Mouse (Mus musculus) thymus, postnatal 36 days (tissue): ENCODE data around the gene Mad1l1.

Experiments used
- DNase-seq, 2 experiments: peaks; one replicate each; pipeline ENCODE4 v3.0.0; 2022; ENCODE audit warnings: mixed read lengths in 2 of 2

The Mad1l1 gene

DNA sequence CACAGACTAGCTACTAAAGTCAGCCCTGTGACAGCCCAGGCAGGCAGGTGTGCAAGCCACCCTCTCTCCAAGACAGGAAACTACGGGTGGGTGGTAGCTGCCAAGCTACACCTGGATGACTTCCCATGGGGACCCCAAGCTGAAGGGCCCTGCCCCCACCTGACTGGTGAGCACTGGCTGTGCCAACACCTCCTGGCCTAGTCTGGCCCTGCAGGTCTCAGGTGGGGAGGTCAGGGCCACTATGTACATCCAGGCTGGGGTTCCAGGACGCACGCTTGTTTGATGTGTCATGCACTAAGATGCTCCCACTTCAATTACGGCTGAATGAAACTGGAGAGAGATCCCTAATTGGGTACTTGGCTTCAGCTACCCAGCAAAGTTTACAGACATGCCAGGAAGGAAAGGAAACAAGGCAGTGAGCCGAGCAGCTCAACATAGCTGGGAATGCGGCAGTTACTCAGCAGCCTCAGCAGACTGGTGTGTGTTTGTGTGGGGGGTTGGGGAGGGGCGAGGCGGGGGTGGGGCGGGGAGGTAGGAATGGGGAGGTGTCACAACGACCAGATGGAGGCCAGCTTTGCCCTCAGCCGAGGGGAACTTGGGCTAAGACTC lies 239.0 kb downstream of the Mad1l1 start:
- peak in 1 of 2 experiments; percentile 16 for DNase-seq

DNA sequence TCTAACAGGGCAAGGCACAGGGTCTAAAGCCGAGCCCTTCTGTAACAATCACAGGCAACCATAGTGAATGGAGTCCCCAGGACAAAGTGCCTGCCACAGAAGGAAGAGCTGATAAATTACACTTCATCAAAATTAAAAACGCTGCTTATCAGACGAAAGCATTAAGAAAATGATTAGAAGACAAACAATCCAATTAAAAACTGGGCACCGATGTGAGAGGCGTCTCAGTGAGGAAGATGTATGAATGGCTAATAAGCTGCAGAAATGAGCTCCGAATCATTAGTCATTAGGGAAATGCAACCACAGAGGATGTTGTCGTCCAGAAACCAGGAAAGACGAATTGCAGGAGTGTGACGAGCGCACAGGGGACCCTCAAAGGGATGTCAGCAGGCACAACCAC lies 240.3 kb downstream of the Mad1l1 start:
- DNase-seq, result no peak

DNA sequence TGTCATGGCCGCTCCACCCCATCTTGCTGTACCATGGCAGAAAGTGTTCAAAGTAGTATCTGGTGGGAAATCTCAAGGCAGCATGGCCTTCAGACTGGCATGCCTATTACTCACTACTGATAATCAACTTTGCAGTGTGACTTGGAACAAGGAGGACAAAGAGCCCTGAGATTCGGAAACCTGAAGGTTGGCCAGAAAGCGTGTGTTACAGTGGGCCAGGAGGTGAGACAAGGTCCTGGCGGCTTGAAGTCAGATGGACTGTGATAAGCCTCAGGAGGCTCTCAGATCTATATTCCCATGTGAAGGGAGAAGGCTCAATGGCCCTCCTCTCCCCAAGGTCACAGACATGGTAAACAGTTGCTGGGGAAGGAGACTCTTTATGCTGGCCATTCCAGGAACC lies 241.8 kb downstream of the Mad1l1 start:
- no peak for DNase-seq

DNA sequence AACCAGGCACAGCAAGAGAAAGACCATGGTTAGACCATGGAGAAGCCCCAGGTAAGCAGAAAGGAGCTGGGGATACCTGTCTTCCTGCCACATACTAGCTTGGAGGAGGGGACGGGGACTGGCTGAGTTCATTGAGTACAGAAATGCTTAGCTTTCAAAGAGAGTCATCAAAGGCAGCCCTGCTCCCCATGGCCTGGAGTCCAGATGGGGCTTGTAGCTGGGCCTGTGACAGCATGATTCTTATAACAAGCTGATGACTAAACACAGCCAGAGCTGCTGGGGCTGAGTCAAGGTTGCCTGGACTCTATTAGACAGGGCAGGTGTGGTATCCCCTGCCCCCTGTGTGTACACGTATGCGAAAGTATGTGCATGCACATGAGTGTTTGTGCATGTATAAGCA lies 242.9 kb downstream of the Mad1l1 start:
- no peak for DNase-seq

DNA sequence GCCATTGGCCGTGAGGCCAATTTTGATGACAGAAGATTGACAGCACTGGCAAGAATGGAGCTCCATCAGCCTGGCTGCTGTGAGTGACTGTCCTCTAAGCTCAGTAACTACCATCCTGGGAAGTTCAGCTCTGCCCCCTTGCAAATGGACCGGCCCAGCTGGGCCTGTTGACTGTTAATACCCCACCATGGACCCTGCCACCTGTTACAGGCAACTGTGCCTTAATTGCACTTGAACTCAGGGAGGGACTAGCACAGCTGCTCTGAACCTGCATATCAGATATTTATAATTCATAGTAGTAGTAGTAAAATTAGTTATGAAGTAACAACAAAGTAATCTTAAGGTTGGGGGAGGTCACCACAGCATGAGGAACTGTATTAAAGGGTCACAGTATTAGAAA lies 244.9 kb downstream of the Mad1l1 start:
- no peak for DNase-seq

DNA sequence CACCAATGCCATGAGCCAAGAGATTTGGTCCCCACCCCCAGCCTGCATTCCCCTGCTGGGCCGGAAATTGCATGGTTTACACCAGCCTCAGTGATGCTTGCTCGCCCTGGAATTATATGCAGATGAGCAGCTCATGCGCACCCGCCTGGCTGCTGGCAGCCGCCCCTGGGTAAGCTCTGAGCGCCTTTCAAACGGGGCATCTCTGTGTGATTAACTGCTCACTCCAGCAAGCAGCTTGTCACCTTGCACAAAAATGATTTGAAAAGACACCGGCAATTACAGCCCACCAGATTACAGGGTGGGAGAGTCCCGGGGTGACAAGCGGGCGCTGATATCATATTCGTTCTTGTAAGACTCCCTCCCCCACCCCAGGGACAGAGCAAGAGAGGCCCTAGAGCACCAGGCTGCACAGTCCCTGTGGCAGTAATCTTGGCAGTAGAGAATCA lies 247.7 kb downstream of the Mad1l1 start:
- DNase-seq, result no peak

DNA sequence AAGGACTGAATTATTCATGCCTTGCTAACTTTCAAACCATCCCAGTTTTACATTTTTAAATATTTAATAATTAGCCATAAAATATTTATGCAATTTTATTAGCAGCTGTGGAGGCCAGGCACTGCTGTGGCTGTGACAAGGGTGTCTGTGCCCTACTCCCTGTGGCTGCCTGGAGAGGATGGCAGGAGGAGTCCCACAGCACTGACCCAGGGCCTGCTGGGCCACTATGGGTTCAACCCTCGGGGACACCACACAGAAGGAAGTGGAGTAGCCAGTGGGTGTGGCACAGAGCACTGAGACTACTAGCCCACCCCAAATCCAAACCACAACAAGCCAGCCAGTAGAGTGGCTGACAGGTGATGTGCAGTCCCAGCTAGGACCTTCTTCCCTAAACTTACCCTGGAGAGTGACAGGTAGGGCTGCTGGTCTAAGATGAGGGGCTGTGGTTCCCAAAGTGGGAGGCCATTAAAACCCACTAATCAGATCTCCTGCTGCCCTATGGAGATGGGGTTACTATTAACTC lies 248.1 kb downstream of the Mad1l1 start:
- no peak for DNase-seq

DNA sequence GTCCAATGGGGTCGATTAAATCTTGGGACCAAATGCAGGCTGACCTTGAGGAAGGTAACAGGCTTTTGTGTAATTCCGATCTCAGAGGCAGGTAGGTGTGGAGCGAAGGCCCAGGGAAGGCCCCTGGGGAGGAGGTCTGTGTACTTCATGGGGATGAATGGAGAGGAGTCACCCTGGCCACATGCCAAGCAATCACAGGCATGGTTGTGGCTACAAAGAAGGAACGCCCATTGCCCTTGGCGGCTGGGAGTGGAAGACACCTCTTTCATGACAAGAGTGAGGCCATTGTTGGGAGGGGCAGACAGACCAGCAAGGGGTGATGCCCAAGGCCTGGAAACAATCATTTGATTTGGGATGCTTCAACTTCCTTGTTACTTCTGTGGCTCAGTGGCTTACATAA lies 252.8 kb downstream of the Mad1l1 start:
- no peak for DNase-seq

DNA sequence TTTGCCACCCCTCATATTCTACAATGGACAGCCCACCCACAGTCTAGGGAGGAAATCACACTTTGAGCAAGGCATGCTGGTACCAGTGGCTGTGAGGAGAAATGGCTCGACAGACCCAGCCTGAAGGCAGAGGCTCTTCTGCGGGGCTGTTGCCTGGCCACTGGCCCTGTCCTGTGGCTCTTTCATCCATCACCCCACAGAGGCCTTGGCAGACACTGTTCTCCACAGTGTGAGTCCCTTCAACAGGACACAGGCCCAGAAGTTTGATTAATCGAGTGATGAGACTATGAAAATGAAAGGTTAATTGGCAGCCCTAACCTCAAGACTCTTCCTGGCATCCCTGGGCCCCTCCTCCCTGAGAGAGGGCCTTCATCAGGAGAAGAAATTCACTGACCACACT lies 253.3 kb downstream of the Mad1l1 start:
- DNase-seq, result no peak

DNA sequence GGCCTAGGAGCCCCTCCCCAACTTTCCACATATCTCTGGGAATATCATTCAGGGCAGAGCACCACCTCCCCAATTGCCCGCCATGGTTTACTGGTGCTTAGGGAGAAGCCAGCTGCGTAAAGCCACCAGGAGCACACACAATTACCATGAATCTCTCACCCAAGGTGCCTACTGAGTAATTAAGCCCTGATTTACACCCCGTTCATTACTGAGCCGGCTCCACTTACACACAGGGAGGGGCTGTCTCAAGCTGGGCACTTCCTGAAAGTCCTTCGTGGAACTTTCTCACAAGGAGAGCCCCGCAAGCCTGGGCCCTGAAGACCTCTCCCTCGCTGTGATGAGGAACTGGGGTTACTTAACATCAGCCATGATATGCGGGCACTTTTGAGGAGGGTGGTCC lies 254.6 kb downstream of the Mad1l1 start:
- no peak for DNase-seq

DNA sequence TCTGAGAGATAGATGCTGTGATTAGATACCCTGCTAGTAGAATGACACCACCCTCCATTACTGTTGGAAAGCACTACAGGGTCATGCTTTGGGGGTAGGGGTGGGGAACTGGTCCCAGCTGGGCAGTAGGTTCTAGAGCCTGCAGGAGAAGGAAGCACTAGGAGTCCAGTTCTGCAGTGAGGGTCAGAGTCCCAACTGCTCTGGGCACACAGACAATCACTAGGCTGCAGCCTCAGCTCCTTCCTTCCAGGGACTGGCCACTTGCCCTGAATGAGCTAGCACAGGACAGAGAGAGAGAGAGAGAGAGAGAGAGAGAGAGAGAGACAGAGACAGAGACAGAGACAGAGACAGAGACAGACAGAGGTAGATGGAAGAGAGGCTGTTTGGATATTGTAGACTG lies 255.1 kb downstream of the Mad1l1 start:
- DNase-seq, result no peak

DNA sequence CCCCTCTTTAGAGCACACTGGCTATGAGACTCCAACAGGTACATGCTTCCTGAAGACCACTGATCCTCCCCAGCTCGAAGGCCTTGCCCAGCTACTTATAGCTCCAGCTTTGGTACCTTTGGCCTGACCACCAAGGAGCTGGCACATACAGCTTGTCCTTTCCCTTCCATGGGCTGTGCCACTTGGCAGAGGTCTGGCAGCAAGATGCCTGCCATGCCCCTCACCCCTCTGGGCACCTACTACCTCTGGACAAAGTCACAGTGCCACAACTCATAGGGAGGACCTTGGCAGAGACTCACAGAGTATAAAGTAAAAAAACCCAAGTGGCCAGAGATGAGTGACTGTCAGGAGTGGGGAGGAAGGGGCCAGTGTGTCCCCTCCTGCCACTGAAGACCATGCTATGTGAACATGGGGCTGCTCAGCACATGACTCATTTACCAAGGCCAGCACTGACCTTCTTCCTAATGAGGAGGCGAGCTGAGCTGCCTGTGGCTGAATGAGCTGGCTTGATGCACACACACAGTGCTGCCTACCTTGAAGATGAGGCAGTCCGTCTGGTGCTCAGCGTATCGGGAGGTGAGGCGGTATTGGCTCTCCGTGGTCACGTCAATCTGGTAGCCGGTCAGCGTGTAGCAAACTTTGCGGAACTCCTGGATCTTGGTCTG lies 255.9 kb downstream of the Mad1l1 start:
- DNase-seq, result no peak

DNA sequence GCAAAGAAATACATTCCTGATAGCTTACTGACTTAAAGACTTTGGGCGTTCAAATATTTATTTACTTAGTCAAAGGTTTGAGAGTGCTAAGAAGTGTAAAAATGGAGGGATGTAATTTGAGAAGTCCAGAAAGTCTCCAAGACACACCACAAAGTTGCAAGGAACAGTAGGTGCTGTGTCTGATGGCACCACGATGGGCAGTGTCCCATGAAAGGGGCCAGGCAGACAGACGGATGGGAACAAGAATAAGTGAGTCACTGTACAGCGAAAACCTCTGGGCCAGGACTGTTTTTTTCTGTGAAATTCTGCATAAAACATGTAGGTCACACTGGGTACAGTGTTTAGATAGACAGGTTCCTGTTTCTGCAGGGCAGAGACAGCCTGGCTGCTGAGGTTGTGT lies 256.8 kb downstream of the Mad1l1 start:
- DNase-seq, result no peak

DNA sequence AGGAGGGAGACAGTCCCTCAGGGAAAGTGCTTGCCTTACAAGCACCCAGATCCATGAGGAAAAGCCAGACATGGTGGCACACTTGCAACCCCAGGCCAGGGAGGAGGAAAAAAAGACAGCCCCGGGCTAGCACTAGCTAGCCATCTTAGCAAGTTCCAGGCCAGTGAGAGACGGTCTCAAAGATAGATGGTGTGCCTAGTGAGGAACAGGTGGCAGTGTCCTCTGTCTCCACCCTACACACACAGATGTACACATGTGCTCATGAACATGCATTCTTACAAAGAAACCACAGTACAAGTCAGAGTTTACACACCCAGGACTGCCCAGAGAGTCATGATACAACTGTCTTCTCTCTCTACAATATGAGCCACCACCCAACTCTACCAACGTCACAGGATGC lies 258.5 kb downstream of the Mad1l1 start:
- no peak for DNase-seq

DNA sequence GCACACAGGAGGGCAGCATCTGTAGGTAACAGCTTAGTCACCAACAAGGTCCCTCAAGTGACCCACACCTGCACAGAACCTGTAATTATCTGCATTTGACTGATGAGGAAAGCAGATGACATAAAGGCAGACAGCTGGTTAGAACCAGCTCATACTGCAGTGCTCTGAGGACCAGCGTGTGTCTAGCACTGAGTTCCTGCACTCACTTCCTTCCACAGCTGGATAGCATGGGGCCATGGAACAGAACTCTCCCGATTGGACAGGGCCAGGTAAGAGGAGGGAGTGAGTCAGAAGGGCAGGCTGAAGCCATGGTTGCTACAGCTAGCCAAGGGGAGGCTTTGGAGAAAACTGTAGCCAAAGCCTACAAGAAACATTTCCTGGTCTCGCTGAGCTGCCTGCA lies 259.0 kb downstream of the Mad1l1 start:
- DNase-seq, result no peak

DNA sequence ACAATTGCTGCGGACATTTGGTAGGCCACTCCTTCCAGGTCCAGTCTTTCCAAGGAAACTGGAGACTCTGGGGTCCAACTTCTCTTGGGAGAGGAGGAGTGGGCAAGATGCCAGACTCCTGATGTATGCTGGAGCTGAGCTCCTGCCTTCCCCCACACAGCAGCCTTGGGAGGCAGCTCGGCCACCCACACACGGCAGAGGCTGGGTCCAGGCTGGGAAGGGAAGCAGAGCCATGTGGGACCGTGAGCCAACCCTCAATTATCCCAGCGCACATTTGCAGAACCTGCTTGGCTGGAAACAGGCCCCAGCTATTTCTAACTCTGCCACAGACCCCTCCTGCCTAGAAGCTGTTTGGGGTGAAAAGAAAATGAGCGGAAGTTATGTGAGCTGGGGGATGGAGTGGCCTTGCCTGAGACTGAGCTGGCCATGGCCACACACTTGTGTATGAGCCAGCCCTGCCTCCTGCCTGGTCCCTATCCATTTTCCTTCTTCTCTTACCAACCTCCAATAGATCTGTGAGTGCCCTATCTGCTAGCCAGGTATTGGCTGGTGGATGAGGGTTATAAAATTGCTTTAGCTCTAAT lies 260.0 kb downstream of the Mad1l1 start:
- no peak for DNase-seq

DNA sequence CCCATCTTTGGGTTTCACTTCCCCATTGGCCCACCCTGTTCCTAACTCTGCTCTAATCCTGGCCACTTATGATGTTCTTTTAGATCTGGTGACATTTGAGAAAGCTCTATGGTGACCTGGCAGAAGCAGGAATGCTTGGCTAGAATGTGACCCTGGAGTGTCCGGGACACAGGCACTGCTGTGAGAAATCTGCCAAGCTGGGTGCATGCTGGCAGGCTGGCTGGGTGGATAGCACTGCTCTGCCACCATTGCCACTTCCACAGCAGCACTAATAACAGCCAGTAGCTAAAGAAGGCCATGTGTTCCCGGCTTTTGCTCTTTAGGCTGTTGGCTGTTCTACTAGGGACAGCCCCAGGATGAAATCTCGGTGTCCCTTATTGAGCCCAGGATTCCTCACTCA lies 265.1 kb downstream of the Mad1l1 start:
- DNase-seq, result no peak

DNA sequence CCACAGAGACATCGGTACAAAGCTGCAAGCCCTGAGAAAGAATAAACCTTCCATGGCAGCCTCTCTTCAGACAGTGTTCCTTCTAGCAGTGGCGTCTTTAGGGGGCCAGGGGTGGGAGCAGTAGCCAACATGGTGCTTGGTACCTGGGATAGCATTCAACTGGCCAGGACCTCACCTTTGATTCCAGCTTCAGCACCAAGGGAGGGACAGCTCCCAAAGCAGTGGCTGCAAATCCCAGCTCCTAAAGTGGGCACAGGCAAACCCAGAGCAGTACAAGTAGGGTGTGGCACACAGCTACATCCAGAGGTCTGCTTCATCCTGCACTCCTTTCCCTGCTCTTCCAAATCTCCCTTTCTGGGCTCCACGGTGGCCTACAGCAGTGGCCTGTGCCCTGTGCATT lies 265.9 kb downstream of the Mad1l1 start:
- DNase-seq, result no peak

DNA sequence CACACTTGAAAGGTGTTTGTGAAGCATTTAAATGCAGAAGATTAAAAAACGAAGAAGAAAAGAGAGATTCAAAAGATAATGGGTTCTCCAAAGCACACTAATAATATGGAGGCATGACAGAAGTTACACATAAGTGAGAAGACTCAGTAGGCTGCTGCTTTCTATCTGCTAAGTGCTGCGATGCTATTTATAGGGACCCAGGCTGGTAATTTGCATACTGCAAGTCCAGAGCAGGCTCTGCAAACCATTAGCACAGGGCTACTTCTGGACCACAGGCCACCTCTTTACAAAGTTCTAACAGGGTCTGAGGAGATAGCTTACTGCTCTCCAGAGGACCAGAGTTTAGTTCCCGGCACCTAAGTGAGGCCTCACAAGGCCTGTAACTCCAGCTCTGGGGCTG lies 267.7 kb downstream of the Mad1l1 start:
- DNase-seq, result no peak

DNA sequence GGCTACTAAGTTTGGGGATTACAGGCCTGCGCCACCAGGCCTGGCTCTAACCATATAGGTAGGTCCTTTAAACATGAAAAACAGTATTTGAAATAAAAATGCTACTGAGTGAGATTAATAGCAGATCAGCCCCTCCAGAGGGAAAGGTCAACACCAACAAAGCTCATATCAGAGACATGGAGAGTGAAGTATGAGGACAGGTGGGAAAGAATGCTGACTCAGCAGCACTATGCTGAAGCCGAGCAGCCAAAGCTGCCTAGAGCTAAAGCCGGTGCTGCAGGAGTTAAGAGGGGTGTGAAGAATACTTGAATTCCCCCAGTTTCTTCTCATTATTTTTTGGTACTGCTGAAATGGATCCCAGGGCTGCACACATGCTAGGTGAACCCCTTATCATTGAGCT lies 268.9 kb downstream of the Mad1l1 start:
- DNase-seq, result no peak

DNA sequence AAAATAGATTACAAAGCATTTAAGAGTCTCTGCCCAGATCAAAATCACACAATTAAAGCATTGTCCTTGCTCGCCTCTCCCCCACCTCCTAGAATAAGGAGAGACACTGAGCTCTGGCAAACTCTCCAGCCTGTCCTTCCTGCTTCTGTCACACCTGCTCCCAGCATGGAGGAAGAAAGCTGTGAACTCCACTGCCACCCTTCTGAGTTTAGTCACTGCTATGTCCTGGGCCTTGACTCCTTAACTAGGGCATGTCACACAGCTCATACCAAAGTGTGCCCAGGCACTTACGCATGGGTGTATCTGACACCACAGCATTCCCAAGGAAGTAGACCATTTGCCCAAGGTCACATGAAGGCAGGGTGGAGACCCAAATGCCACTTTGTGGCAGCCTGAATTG lies 275.9 kb downstream of the Mad1l1 start:
- no peak for DNase-seq

DNA sequence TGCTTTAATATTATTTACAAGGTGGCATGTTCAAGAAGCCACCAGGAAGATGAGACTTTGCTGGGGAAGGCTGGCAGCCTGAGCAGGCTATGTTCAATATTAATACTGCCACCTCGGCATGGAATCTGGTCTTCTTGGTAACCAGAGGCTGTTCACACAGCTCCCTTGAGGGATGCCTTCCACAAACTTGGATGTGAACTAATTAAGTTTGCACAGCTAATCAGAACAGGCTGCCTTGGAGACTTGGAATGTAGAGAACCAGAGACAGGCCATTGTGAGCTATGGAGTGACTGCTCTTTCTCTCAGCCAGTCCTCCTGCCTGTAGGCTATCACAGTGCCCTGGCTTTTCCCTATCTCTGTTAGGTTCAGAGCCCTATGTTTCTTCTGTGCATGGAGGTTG lies 278.4 kb downstream of the Mad1l1 start:
- no peak for DNase-seq

DNA sequence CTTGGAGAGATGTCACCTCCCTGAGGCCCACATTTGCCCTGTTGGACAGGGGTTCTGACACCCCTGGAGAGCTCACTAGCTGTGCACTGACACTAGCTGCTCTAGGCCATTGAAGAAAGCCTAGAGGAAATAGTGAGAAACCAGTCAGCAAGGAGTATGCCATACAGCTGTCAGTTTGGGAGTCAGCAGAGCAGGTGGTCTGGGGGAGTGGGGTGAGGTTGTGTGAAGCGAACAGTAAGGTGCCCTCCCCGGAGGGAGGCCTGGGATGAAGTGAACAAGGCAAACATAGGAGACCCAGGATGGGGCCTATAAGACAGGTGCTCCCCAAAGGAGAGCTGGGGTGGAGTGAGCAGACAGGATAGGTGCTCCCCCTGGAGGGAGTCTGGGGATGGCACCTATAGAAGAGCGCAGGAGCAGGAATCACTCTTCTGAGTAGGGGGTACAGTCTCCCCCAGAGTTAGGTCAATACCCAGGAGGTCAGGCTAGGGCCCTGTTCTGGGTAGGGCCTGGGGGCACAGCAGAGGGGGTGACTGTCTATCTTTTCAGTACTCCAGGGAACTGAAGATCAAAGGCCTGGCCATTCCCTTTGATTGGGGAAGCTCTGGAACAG lies 279.2 kb downstream of the Mad1l1 start:
- peak; percentile 12 to 27 for DNase-seq

DNA sequence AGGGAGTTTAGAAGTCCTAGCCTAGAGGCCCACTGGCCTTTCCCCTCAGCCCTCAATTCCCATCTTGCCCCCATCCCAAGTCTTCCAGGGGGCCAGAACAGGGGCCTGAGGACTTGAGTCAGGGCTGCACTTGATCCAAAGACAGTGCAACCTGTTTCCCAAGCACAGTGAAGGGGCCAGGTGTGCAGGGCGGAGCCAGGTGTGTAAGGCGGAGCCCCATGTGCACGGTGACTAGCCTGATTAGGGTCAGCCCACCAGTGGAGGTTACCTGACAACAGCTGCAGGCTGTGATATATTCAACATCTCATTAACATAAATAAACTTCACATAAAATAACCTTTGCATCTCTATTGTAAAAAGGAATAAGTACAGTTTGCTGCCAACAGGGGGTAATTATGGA lies 280.3 kb downstream of the Mad1l1 start:
- no peak for DNase-seq
